Mouse (Mus musculus) cerebellum, adult 2 months (tissue): ENCODE data around the gene Gm45717.

Experiments
- CTCF ChIP-seq: fragments of 200-500 bp; IDR thresholded peaks from 2 replicates; pipeline ENCODE4 v1.5.1; 2011; ENCODE audit warnings: low read depth, mild to moderate bottlenecking, control low read depth, low read length, moderate library complexity, borderline replicate concordance; ENCODE audit not compliant: insufficient read depth
- POLR2A ChIP-seq: fragments of 200-500 bp; IDR thresholded peaks from 2 replicates; pipeline ENCODE4 v1.6.1; 2011; ENCODE audit warnings: low read length, control low read depth, borderline replicate concordance; ENCODE audit not compliant: insufficient read depth

- TF ChIP-seq CTCF (no peak), POLR2A (no peak)
These were observed 6.5 kb downstream of the Gm45717 start for GRCm38 (mm10) chr7:140949255-140949654.
